Mouse (Mus musculus): ENCODE data around the gene Nmral1. TPM values are rescaled to one million over a fixed set of nuclear protein-coding genes. Genes with fewer than 3 reads are reported as not detected.

Nmral1 gene
- polyA plus RNA-seq (2012; rRNA removed) = 5.5 and 5.8 TPM in 2 replicates

DNA sequence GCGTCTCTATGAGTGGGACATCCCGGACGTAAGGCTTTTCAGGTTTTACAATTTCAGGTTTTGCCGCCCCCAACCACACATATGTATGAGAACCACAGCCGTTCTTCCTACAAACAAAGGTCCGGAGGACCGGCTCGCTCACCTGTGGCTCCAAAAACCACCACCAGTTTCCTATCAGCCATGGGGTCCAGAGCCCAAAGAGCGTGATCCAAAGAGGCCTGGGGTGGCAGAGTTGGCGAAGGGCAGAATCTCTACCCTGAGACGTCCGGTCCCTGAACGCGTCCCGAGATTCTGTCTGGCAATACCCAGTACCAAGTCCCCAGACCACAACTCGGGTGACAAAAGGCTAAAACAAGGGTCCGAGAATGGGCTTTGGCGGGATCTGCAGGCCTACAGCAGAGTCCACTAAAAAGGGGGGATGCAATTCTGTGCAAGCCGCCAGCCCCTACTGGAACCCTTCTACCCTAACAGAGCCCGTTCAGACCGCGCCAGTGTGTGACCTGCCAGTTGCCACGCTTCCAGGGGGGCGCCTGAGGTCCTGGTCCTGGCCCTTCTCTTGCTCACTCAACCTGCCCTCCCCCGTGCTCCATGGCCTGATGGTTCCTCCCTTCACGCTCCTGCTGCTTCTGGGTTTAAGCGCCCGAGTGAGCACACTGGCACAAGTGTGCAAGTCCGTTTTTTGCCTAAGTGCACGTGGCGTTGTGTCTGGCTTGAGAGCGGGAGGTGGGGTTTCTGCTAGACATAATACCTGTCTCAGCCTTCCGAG is at the start of gene Nmral1:
Gene Nmral1, minus strand, starts transcription at position 604 of the 766 bp plus-strand sequence.

DNA sequence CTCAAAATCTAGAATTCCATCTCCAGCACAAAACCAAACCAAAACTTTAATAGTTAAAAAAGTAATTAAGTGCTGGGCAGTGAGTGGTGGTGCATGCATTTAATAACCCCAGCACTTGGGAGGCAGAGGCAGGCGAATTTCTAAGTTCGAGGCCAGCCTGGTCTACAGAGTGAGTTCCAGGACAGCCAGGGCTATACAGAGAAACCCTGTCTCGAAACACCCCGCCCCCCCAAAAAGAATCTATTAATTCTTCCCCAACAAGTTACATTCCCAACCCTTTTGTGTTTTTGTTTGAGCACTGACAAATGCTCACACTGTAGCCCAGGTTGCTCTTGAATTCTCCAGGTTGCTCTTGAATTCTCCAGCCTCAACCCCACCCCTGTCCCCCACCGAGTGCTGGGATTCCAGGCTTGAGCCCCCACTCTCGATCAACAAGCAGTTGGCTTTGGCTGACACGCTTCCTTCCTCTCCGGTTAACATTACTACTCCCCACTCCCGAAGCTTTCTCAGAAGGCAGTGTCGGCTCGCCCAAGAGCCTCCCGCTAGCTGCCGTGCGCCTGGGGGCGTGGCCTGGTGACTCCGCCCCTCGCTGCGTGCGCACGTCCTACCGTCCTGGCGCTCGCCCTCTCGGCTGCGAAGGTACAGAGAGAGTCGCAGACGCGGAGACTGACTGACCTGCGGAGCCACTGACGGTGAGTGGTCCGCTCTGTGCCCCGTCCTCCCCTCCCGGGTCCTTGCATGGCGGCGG is 6.8 kb upstream of the Nmral1 start, which contains the start of gene Hmox2:
Gene Hmox2, plus strand, starts transcription at position 582 of the 748 bp plus-strand sequence.

DNA sequence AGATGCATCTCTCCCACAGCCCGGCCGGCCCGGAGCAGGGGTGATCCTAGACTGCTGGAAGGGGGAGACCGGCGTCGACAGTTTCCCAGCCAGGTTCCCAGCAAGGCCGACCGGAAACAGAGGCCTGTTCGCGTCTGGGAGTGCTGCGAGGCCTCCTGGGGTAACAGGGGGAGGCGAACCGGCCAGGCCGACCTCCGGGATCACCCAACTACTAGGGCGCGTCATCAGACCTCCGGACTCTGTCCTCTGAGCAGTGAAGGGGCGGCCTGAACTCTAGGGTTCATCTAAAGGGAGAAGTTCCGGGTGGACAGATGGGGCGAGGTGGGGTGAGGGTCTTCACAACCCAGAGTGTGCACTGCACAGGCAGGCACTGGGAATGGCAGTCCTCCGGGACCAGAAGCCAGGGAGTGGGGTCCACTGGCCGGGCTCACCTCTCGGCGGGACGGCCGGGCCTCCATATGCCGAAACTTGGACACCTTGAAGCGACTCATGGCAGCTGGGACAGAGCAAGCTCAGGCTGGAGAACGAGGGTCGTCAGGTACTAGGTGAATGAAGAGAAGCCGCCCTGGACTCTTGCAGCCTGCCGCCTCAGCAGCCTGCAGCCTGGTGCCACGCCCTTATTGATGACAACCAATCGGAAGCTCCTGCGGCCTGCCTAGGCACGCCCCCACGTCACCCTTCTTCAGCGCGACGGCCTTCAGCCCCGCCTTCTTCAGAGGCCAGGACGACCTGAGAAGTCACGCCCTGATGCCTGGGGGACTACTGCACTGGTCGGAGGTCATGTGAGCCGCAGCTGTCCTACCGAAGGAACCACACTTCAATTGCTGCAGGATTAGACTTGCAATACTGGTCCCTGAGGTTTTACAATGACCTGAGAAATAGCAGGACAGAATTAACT is 39.8 kb downstream of the Nmral1 start, which contains the start of gene Coro7:
Gene Coro7, minus strand, starts transcription at position 657 of the 898 bp plus-strand sequence.

Other genes with a start within 250 kb of the Nmral1 start
- gene Srl, start 177.5 kb downstream of the Nmral1 start, polyA plus RNA-seq (2012; rRNA removed) = 1.6 and 1.9 TPM in 2 replicates
- gene Tfap4, start 159.5 kb downstream of the Nmral1 start, polyA plus RNA-seq (2012; rRNA removed) = 10.6 and 11.7 TPM in 2 replicates
- 18.3 and 19.0 TPM in 2 replicates for gene Glis2, start 124.6 kb downstream of the Nmral1 start, polyA plus RNA-seq (2012; rRNA removed)
- gene Pam16, start 94.4 kb downstream of the Nmral1 start, polyA plus RNA-seq (2012; rRNA removed) = 17.5 and 20.2 TPM in 2 replicates
- 19.5 and 20.6 TPM in 2 replicates for gene Vasn, start 79.4 kb downstream of the Nmral1 start, polyA plus RNA-seq (2012; rRNA removed)
- 20.0 and 21.0 TPM in 2 replicates for gene Dnaja3, start 79.4 kb downstream of the Nmral1 start, polyA plus RNA-seq (2012; rRNA removed)
- gene Coro7, start 39.6 kb downstream of the Nmral1 start, polyA plus RNA-seq (2012; rRNA removed) = 52.6 and 56.6 TPM in 2 replicates
- gene Hmox2, start 7.0 kb upstream of the Nmral1 start, polyA plus RNA-seq (2012; rRNA removed) = 13.3 and 16.3 TPM in 2 replicates
- gene Cdip1, start 70.9 kb upstream of the Nmral1 start, polyA plus RNA-seq (2012; rRNA removed) = 58.9 and 69.7 TPM in 2 replicates
- gene 4930562C15Rik, start 116.1 kb upstream of the Nmral1 start, polyA plus RNA-seq (2012; rRNA removed) = not detected in 2 replicates
- 50.0 and 54.2 TPM in 2 replicates for gene Ubald1, start 161.0 kb upstream of the Nmral1 start, polyA plus RNA-seq (2012; rRNA removed)
- 150 and 154 TPM in 2 replicates for gene Mgrn1, start 166.9 kb upstream of the Nmral1 start, polyA plus RNA-seq (2012; rRNA removed)
- gene Nudt16l1, start 219.4 kb upstream of the Nmral1 start, polyA plus RNA-seq (2012; rRNA removed) = 61.3 and 73.2 TPM in 2 replicates
- 47.4 and 47.8 TPM in 2 replicates for gene Anks3, start 244.8 kb upstream of the Nmral1 start, polyA plus RNA-seq (2012; rRNA removed)